Mouse (Mus musculus): Measurements from ENCODE around the gene Gfi1b. TPM values are rescaled to one million over a fixed set of nuclear protein-coding genes. Genes with fewer than 3 reads are reported as not detected.

The Gfi1b gene
- total RNA-seq (2014; rRNA removed) (not detected in 2 replicates), polyA plus RNA-seq (2012; rRNA removed) (not detected in 2 replicates)

- no peak within 1 kb of the TSS for H3K4me3 ChIP-seq (ENCODE audit: insufficient read depth, low read depth, low read length)
Measured at GRCm38 (mm10) chr2:28621664-28622171, at the start of gene Gfi1b. Gene Gfi1b (minus strand): TSS chr2:28621982.

GRCm38 (mm10) chr2:28671438-28671837 is 49.7 kb upstream of the Gfi1b start:
- no peak for DNase-seq (ENCODE audit: extremely low read depth, low read depth, low spot score)
- H3K4me1 ChIP-seq (ENCODE audit: control insufficient read depth, insufficient read depth, low read length) = no peaks in the 10 kb centered on the region
- no peak overlapping the region for H3K9ac ChIP-seq (ENCODE audit: low read depth, low read length)
- WGBS = 74% methylated on average over 2 of the region's 2 CpGs
- no peaks in the 10 kb centered on the region for H3K79me2 ChIP-seq (ENCODE audit: control insufficient read depth, insufficient read depth, low read length)
- no peak for TF ChIP-seq CTCF (IDR thresholded peaks at IDR 0.05; ENCODE audit: low read depth, low read length)
- no peak for TF ChIP-seq POLR2A (IDR thresholded peaks at IDR 0.05; ENCODE audit: extremely low read depth, insufficient read depth, low read length)
- no peak overlapping the region for H3K4me3 ChIP-seq (ENCODE audit: insufficient read depth, low read depth, low read length)
- no peaks in the 10 kb centered on the region for H3K27me3 ChIP-seq (ENCODE audit: control insufficient read depth, insufficient read depth, low read length)
- peaks cover 63% of the 10 kb centered on the region for H3K36me3 ChIP-seq (ENCODE audit: control insufficient read depth, insufficient read depth, low read length)
- no peak overlapping the region for H3K27ac ChIP-seq (replicated peaks; ENCODE audit: insufficient read depth, low read depth, low read length)

More at GRCm38 (mm10) chr2:28621664-28622171, at the start of gene Gfi1b:
- Histone ChIP-seq H3K27me3 (ENCODE audit: control insufficient read depth, insufficient read depth, low read length) (no peaks in the 10 kb centered on the region; the same call in 1 of the 2 replicates), H3K79me2 (ENCODE audit: control insufficient read depth, insufficient read depth, low read length) (no peaks in the 10 kb centered on the region), H3K36me3 (ENCODE audit: control insufficient read depth, insufficient read depth, low read length) (no peaks in the 10 kb centered on the region), H3K27ac (replicated peaks; ENCODE audit: insufficient read depth, low read depth, low read length) (no peak within 1 kb of the TSS), H3K4me1 (ENCODE audit: control insufficient read depth, insufficient read depth, low read length) (peaks cover 11% of the 10 kb centered on the region), H3K9ac (ENCODE audit: low read depth, low read length) (no peak within 1 kb of the TSS)
- no peak for TF ChIP-seq CTCF (IDR thresholded peaks at IDR 0.05; ENCODE audit: low read depth, low read length)
- TF ChIP-seq POLR2A (IDR thresholded peaks at IDR 0.05; ENCODE audit: extremely low read depth, insufficient read depth, low read length) = no peak
- WGBS = 21% methylated on average over 16 of the region's 16 CpGs
- DNase-seq (ENCODE audit: extremely low read depth, low read depth, low spot score) = no peak

- Histone ChIP-seq H3K27me3 (ENCODE audit: control insufficient read depth, insufficient read depth, low read length) (no peaks in the 10 kb centered on the region), H3K27ac (replicated peaks; ENCODE audit: insufficient read depth, low read depth, low read length) (no peak overlapping the region), H3K4me3 (ENCODE audit: insufficient read depth, low read depth, low read length) (no peak overlapping the region), H3K4me1 (ENCODE audit: control insufficient read depth, insufficient read depth, low read length) (no peaks in the 10 kb centered on the region), H3K79me2 (ENCODE audit: control insufficient read depth, insufficient read depth, low read length) (no peaks in the 10 kb centered on the region), H3K36me3 (ENCODE audit: control insufficient read depth, insufficient read depth, low read length) (peaks cover 59% of the 10 kb centered on the region), H3K9ac (ENCODE audit: low read depth, low read length) (no peak overlapping the region)
- no peak for DNase-seq (ENCODE audit: extremely low read depth, low read depth, low spot score)
- 89% methylated on average over 3 of the region's 3 CpGs for WGBS
- TF ChIP-seq POLR2A (IDR thresholded peaks at IDR 0.05; ENCODE audit: extremely low read depth, insufficient read depth, low read length) (no peak), CTCF (IDR thresholded peaks at IDR 0.05; ENCODE audit: low read depth, low read length) (no peak)
Measured at GRCm38 (mm10) chr2:28665818-28666217, 44.0 kb upstream of the Gfi1b start.

GRCm38 (mm10) chr2:28662891-28663290 is 41.1 kb upstream of the Gfi1b start:
- Histone ChIP-seq H3K79me2 (ENCODE audit: control insufficient read depth, insufficient read depth, low read length) (no peaks in the 10 kb centered on the region), H3K9ac (ENCODE audit: low read depth, low read length) (no peak overlapping the region), H3K4me3 (ENCODE audit: insufficient read depth, low read depth, low read length) (no peak overlapping the region), H3K36me3 (ENCODE audit: control insufficient read depth, insufficient read depth, low read length) (peaks cover 55% of the 10 kb centered on the region), H3K4me1 (ENCODE audit: control insufficient read depth, insufficient read depth, low read length) (peaks cover 2% of the 10 kb centered on the region; the same call in 1 of the 2 replicates), H3K27me3 (ENCODE audit: control insufficient read depth, insufficient read depth, low read length) (no peaks in the 10 kb centered on the region), H3K27ac (replicated peaks; ENCODE audit: insufficient read depth, low read depth, low read length) (no peak overlapping the region)
- no peak for DNase-seq (ENCODE audit: extremely low read depth, low read depth, low spot score)
- WGBS = 97% methylated on average over 3 of the region's 3 CpGs
- no peak for TF ChIP-seq CTCF (IDR thresholded peaks at IDR 0.05; ENCODE audit: low read depth, low read length)
- TF ChIP-seq POLR2A (IDR thresholded peaks at IDR 0.05; ENCODE audit: extremely low read depth, insufficient read depth, low read length) = no peak

- H3K36me3 ChIP-seq (ENCODE audit: control insufficient read depth, insufficient read depth, low read length) = peaks cover 18% of the 10 kb centered on the region
- peaks cover 12% of the 10 kb centered on the region for H3K79me2 ChIP-seq (ENCODE audit: control insufficient read depth, insufficient read depth, low read length)
- no peak overlapping the region for H3K27ac ChIP-seq (replicated peaks; ENCODE audit: insufficient read depth, low read depth, low read length)
- peaks cover 12% of the 10 kb centered on the region for H3K4me1 ChIP-seq (ENCODE audit: control insufficient read depth, insufficient read depth, low read length)
- DNase-seq (ENCODE audit: extremely low read depth, low read depth, low spot score) = no peak
- no peak overlapping the region for H3K4me3 ChIP-seq (ENCODE audit: insufficient read depth, low read depth, low read length)
- 91% methylated on average over 8 of the region's 8 CpGs for WGBS
- no peak overlapping the region for H3K9ac ChIP-seq (ENCODE audit: low read depth, low read length)
- H3K27me3 ChIP-seq (ENCODE audit: control insufficient read depth, insufficient read depth, low read length) = no peaks in the 10 kb centered on the region
- TF ChIP-seq POLR2A (IDR thresholded peaks at IDR 0.05; ENCODE audit: extremely low read depth, insufficient read depth, low read length) (no peak), CTCF (IDR thresholded peaks at IDR 0.05; ENCODE audit: low read depth, low read length) (no peak)
Measured at GRCm38 (mm10) chr2:28656216-28656615, 34.4 kb upstream of the Gfi1b start.

GRCm38 (mm10) chr2:28654295-28654694 is 32.5 kb upstream of the Gfi1b start:
- Histone ChIP-seq H3K4me1 (ENCODE audit: control insufficient read depth, insufficient read depth, low read length) (peaks cover 16% of the 10 kb centered on the region), H3K4me3 (ENCODE audit: insufficient read depth, low read depth, low read length) (no peak overlapping the region), H3K79me2 (ENCODE audit: control insufficient read depth, insufficient read depth, low read length) (peaks cover 13% of the 10 kb centered on the region), H3K27ac (replicated peaks; ENCODE audit: insufficient read depth, low read depth, low read length) (no peak overlapping the region), H3K27me3 (ENCODE audit: control insufficient read depth, insufficient read depth, low read length) (no peaks in the 10 kb centered on the region), H3K36me3 (ENCODE audit: control insufficient read depth, insufficient read depth, low read length) (peaks cover 10% of the 10 kb centered on the region), H3K9ac (ENCODE audit: low read depth, low read length) (no peak overlapping the region)
- DNase-seq (ENCODE audit: extremely low read depth, low read depth, low spot score) = no peak
- WGBS = 69% methylated on average over 2 of the region's 2 CpGs
- no peak for TF ChIP-seq POLR2A (IDR thresholded peaks at IDR 0.05; ENCODE audit: extremely low read depth, insufficient read depth, low read length)
- peak; percentile 77 for TF ChIP-seq CTCF (IDR thresholded peaks at IDR 0.05; ENCODE audit: low read depth, low read length)

All from liver, adult 2 months (tissue).